Mouse (Mus musculus) CD4-positive, CD25-positive, alpha-beta regulatory T cell, adult 4 months (primary cell): ENCODE results near the gene Ppp1r21. TPM values are rescaled to one million over a fixed set of nuclear protein-coding genes. Genes with fewer than 3 reads are reported as not detected.

Experiments
- ATAC-seq: one replicate; pipeline ENCODE4 v1.8.0; 2017
- polyA plus RNA-seq, 2 experiments: library from polyadenylated mRNA; unstranded; fragments of 100-300 nt; shearing (Covaris generic); gene quantifications; one replicate each; pipeline ENCODE4 v1.2.1; 2017

Gene Ppp1r21
- polyA plus RNA-seq, 2 experiments from 2014 or later = 26.4 to 39.4 TPM

- ATAC-seq = no peak
Observed at GRCm38 (mm10) chr17:88614733-88615132, 84.8 kb downstream of the Ppp1r21 start.

GRCm38 (mm10) chr17:88615492-88616155 is 85.7 kb downstream of the Ppp1r21 start:
- ATAC-seq = peak; percentile 17

- ATAC-seq = peak; percentile 51
Observed at GRCm38 (mm10) chr17:88620935-88621334, 91.0 kb downstream of the Ppp1r21 start.

- no peak for ATAC-seq
Observed at GRCm38 (mm10) chr17:88621374-88621773, 91.5 kb downstream of the Ppp1r21 start.

- ATAC-seq = no peak
Observed at GRCm38 (mm10) chr17:88622711-88623110, 92.8 kb downstream of the Ppp1r21 start.

- ATAC-seq = no peak
Observed at GRCm38 (mm10) chr17:88624386-88624785, 94.5 kb downstream of the Ppp1r21 start.

GRCm38 (mm10) chr17:88625350-88625749 is 95.4 kb downstream of the Ppp1r21 start:
- no peak for ATAC-seq

GRCm38 (mm10) chr17:88625931-88626330 is 96.0 kb downstream of the Ppp1r21 start:
- no peak for ATAC-seq

- no peak for ATAC-seq
Observed at GRCm38 (mm10) chr17:88626347-88626811, 96.5 kb downstream of the Ppp1r21 start.

- no peak for ATAC-seq
Observed at GRCm38 (mm10) chr17:88627150-88627549, 97.2 kb downstream of the Ppp1r21 start.

GRCm38 (mm10) chr17:88628676-88629380 is 98.9 kb downstream of the Ppp1r21 start:
- ATAC-seq = no peak

- no peak for ATAC-seq
Observed at GRCm38 (mm10) chr17:88629381-88629759, 99.5 kb downstream of the Ppp1r21 start.

GRCm38 (mm10) chr17:88629931-88630553 is 100.1 kb downstream of the Ppp1r21 start:
- ATAC-seq = no peak

- ATAC-seq = no peak
Observed at GRCm38 (mm10) chr17:88630554-88630948, 100.6 kb downstream of the Ppp1r21 start.

GRCm38 (mm10) chr17:88632631-88633030 is 102.7 kb downstream of the Ppp1r21 start:
- ATAC-seq = no peak

GRCm38 (mm10) chr17:88636076-88636475 is 106.2 kb downstream of the Ppp1r21 start:
- no peak for ATAC-seq

- no peak for ATAC-seq
Observed at GRCm38 (mm10) chr17:88636587-88636986, 106.7 kb downstream of the Ppp1r21 start.

Other genes starting within 250 kb of the Ppp1r21 start
- 10 to 100 TPM; 34.5 to 41.0 TPM for gene Foxn2, start 89.4 kb upstream of the Ppp1r21 start, polyA plus RNA-seq
- gene Ston1, start 67.6 kb downstream of the Ppp1r21 start, polyA plus RNA-seq = 1 to 10 TPM; 2.1 to 2.9 TPM
- not detected for gene Gtf2a1l, start 138.5 kb downstream of the Ppp1r21 start, polyA plus RNA-seq